Mouse (Mus musculus): ENCODE measurements around the gene Gm27021. TPM values are rescaled to one million over a fixed set of nuclear protein-coding genes. Genes with fewer than 3 reads are reported as not detected.

The Gm27021 gene
- polyA plus RNA-seq, 1 experiment from 2014 or later = 6.8 TPM

Other genes with a start within 250 kb of the Gm27021 start
- 15.3 and 16.5 TPM in 2 replicates for gene Gins2, start 78.8 kb downstream of the Gm27021 start, polyA plus RNA-seq (2015; fragmentation: Nextera tagmentation; extraction: Ambion mirVana)
- 18.1 and 20.1 TPM in 2 replicates for gene 1190005I06Rik, start 20.4 kb downstream of the Gm27021 start, polyA plus RNA-seq (2015; fragmentation: Nextera tagmentation; extraction: Ambion mirVana)
- 1,028 and 1,049 TPM in 2 replicates for gene Cox4i1, start 143 bp upstream of the Gm27021 start, polyA plus RNA-seq (2015; fragmentation: Nextera tagmentation; extraction: Ambion mirVana)
- gene Emc8, start 494 bp upstream of the Gm27021 start, polyA plus RNA-seq (2015; fragmentation: Nextera tagmentation; extraction: Ambion mirVana) = 98.0 and 115 TPM in 2 replicates
- gene Irf8, start 68.3 kb upstream of the Gm27021 start, polyA plus RNA-seq (2015; fragmentation: Nextera tagmentation; extraction: Ambion mirVana) = 3.7 and 4.0 TPM in 2 replicates